Mouse (Mus musculus) adrenal gland, adult 18-20 months (tissue): ENCODE data around the gene Slc25a26. TPM values are rescaled to one million over a fixed set of nuclear protein-coding genes. Genes with fewer than 3 reads are reported as not detected.

Experiments
- DNase-seq, 2 experiments: peaks; one replicate each; pipeline ENCODE4 v3.0.0; 2021 to 2022; ENCODE audit warnings: low spot score in 2 of 2
- total RNA-seq, 2 experiments: library from RNA; stranded (reverse); gene quantifications; 1 replicate in 1 of 2; 2 replicates in 1 of 2; pipeline ENCODE4 v1.2.3; 2021

Slc25a26 gene
- total RNA-seq, 2 experiments from 2014 or later = 13.2 to 13.8 TPM

DNA sequence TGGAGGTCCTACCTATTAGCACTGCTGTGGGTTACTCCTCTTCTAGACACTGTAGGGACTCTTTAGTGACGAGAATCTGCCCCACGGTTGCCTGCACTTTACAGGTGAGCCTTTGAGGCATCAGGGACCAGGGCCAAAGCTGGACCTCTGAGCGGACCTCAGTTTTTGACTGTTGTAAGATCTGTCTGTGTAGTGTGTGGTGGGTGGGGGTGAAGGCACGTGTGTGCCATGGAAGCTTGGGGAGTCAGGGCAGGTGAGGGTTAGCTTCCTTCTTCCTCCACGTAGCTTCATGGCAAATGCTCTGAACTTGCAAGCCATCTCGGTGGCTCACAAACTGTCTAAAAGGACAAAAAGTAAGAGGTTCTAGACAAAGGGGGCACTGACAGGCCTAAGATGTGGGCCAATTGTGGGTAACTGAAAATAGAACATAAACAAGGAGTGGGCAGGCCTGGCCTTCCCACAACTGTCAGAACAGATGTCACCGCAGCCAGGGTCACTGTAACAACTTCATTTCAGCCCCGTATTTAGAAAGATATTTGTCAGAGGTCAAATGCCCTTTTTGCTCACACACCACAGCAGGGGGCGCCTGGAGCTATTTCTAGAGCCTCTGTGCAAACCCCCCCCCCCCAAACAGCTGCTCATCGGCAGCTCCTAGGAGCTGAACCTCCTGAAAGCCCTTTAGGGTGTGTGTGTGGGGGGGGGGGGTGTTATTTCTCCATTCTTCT lies 96.8 kb downstream of the Slc25a26 start:
- peak in 1 of 2 experiments; percentile 19 for DNase-seq

- no peak for DNase-seq
These were observed 98.3 kb downstream of the Slc25a26 start for GRCm38 (mm10) chr6:94598421-94598820.

- DNase-seq = no peak
These were observed 98.9 kb downstream of the Slc25a26 start for GRCm38 (mm10) chr6:94599016-94599415.

DNA sequence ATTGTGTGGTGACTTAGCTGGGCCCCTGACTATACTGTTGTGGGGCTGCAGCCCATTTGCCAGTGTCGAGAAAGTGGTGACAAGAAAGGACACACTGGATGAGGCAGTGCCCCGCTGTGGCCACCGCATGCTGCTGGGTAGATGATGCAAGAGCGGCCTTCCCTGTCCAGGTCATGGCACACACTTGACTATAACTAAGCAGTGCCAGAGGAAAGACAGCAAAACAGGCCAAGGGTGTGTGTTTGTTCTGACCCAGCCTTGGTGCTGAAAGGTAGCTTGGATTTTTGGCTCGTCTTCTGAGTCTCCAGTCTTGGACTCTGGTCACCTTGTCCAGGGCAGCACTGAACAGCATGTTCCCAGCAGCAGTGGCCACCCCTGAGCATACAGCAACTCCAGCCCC lies 101.0 kb downstream of the Slc25a26 start:
- peak in 1 of 2 experiments; percentile 38 for DNase-seq

DNA sequence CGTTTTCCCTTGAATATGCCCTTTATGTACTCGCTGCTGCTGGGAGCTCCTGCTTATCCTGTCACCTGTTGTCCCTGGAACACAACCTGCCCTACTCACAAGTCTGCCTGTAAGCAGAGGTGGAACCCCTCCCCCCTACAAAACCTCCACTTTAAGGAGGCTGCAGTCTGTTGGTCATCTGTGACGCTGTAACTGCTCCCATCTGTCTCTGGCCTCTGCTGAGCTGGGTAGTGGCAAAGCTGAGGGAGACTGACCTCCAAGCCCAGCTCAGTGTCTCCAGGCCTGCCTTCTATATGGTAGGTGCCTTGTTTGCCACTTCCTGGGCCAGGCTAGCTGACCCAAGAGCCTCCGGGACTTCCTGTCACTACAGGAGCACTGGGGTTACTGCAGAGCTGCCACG lies 101.7 kb downstream of the Slc25a26 start:
- DNase-seq = no peak

DNA sequence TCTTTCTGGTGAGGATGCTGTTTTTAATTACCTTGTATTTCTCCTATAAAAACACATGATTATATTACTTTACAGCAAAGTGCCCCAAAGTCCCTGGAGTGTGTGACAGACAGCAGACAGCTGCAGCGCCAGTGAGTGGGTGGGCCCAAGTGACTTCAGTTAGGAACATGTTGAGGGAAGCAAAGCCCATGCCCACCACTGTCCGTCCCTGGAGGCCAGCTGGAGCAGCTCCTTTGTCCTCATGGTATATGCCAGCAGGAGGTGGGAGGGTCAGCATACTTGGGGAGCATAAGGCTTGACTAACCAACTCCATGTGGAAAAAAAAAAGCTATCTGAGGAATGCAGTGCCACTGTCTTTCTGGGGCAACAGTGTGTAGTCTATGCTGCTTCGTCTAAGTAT lies 103.9 kb downstream of the Slc25a26 start:
- no peak for DNase-seq

- no peak for DNase-seq
These were observed 104.4 kb downstream of the Slc25a26 start for GRCm38 (mm10) chr6:94604546-94604945.

- DNase-seq = no peak
These were observed 113.2 kb downstream of the Slc25a26 start for GRCm38 (mm10) chr6:94613235-94613895.

DNA sequence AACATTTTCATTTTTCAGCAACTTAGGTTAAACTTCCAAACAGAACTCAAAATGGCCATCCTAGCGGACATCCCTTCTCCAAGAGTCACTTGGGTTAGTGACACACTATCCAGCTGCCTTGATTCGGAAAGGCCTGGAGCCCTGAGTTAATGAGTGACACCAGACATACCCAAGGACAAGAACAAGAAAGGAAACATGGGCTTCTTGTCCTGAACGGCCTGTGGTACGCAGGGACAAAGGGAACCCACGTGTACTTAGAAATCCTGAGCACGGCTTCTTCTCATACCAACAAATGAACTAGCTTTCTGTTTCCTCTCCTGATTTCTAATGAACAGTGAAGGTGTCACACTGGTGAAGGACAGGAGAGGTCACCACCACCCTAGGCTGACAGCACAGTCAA lies 114.2 kb downstream of the Slc25a26 start:
- no peak for DNase-seq

- no peak for DNase-seq
These were observed 115.8 kb downstream of the Slc25a26 start for GRCm38 (mm10) chr6:94615936-94616335.

DNA sequence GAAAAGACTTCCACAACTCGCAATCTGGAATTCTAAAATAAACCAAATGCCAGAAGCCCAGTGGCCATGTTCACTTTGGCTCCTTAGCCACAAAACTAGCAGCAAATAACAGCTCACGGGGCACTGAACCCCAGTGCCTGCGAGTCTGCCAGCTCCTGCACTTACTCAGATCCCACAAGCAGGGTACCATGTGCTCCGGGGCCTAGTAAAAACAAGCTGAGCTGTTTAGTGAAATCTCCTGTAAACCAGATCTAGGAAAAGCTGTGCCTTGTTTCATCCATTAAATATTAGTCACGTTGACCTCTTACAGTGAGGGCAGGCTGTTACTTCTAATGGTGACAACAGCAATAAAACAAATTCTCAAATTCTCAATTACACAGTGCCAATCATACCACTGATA lies 118.5 kb downstream of the Slc25a26 start:
- no peak for DNase-seq

DNA sequence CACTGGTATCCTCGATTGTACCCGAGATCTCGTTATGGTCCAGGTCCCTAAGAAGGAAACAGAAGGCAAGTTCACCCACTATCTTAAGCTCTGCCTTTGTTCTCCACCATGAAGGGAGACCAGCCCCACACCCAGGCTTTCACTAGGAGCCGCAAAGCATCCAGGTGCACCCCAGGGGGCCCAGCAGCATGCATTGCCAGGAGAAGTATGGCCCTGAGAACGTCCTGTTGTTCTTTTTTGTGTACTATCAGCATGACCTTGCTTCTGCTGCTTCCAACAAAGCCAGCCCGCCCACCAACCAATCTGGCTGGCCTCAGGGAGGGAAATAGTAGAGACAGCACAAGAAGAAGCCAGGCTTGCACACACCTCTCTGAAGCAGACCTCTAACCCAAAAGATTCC lies 120.2 kb downstream of the Slc25a26 start:
- DNase-seq = no peak

- no peak for DNase-seq
These were observed 120.7 kb downstream of the Slc25a26 start for GRCm38 (mm10) chr6:94620801-94621301.

GRCm38 (mm10) chr6:94622983-94623382 lies 122.9 kb downstream of the Slc25a26 start:
- peak; percentile 54 to 61 for DNase-seq

GRCm38 (mm10) chr6:94624543-94624942 lies 124.4 kb downstream of the Slc25a26 start:
- DNase-seq = no peak

GRCm38 (mm10) chr6:94625896-94626295 lies 125.8 kb downstream of the Slc25a26 start:
- DNase-seq = no peak

- no peak for DNase-seq
These were observed 126.7 kb downstream of the Slc25a26 start for GRCm38 (mm10) chr6:94626807-94627206.

GRCm38 (mm10) chr6:94627714-94628595 lies 127.8 kb downstream of the Slc25a26 start:
- DNase-seq = no peak

- no peak for DNase-seq
These were observed 128.7 kb downstream of the Slc25a26 start for GRCm38 (mm10) chr6:94628787-94629186.

GRCm38 (mm10) chr6:94631051-94631778 lies 131.1 kb downstream of the Slc25a26 start:
- no peak for DNase-seq

GRCm38 (mm10) chr6:94631779-94632082 lies 131.6 kb downstream of the Slc25a26 start:
- DNase-seq = no peak
